Mouse (Mus musculus): ENCODE measurements at regions not wholly inside any gene's neighbourhood (a gene's known extent, or its start where the extent isn't known, plus 50 kb on each side); places are given as distances from the start of the nearest gene placed in this dataset.

GRCm38 (mm10) chr1:14011484-14011883 lies 2081.6 kb downstream of the 4930444P10Rik start:
- dilution Hi-C loops (cut with MboI; ENCODE audit: extremely low pct_ligation_motif_present, extremely low pct_unique_long_range_greater_than_20kb, low sequenced_read_pairs): no loop called here
- in situ Hi-C loops (cut with MboI; ENCODE audit: low pct_ligation_motif_present, low pct_unique_long_range_greater_than_20kb, low sequenced_read_pairs): no loop called here
- TF ChIP-seq SIN3A (IDR thresholded peaks at IDR 0.05; ENCODE audit: low read length) (no peak), CHD2 (IDR thresholded peaks at IDR 0.05; ENCODE audit: low read length) (no peak), SMC3 (IDR thresholded peaks at IDR 0.05; ENCODE audit: low read depth, low read length) (no peak)

GRCm38 (mm10) chr1:14010789-14011188 lies 2082.3 kb downstream of the 4930444P10Rik start:
- Histone ChIP-seq H3K4me2 (ENCODE audit: insufficient read depth, low read depth, poor library complexity, severe bottlenecking) (no peak overlapping the region), H3K9me3 (replicated peaks; ENCODE audit: low read length) (no peaks in the 10 kb centered on the region), H3K79me2 (replicated peaks; ENCODE audit: control insufficient read depth, extremely low read depth, insufficient read depth, poor library complexity, severe bottlenecking) (no peaks in the 10 kb centered on the region), H3K4me1 (ENCODE audit: control insufficient read depth in 1 of 2, insufficient read depth in 2 of 2) (peaks cover 0 to 8% of the 10 kb centered on the region in 2 experiments; a peak in 2 of 4 replicates), H3K36me3 (replicated peaks in 1 of 2; ENCODE audit: control insufficient read depth in 1 of 2, insufficient read depth in 1 of 2, low read length in 1 of 2) (no peaks in the 10 kb centered on the region), H3K4me3 (replicated peaks in 1 of 3; ENCODE audit: low read depth in 2 of 3, low read length in 2 of 3, poor library complexity in 1 of 3) (no peak overlapping the region), H3K27ac (ENCODE audit: insufficient read depth, low read depth) (no peak overlapping the region), H3K27me3 (replicated peaks) (no peaks in the 10 kb centered on the region), H3K9ac (ENCODE audit: insufficient read depth, low read depth) (no peak overlapping the region)
- DNase-seq (ENCODE audit: extremely low read depth): no peak
- TF ChIP-seq TBP (conservative IDR thresholded peaks at IDR 0.05; ENCODE audit: low read depth, low read length): no peak
- TF ChIP-seq POLR2A (IDR thresholded peaks at IDR 0.05; ENCODE audit: low read depth, low read length): no peak
- TF ChIP-seq RAD21 (IDR thresholded peaks at IDR 0.05; ENCODE audit: low read depth, low read length): no peak
- in situ Hi-C loops (cut with MboI; ENCODE audit: low pct_ligation_motif_present, low pct_unique_long_range_greater_than_20kb, low sequenced_read_pairs): no loop called here
- dilution Hi-C loops (cut with MboI; ENCODE audit: extremely low pct_ligation_motif_present, extremely low pct_unique_long_range_greater_than_20kb, low sequenced_read_pairs): no loop called here

More at GRCm38 (mm10) chr1:14011484-14011883, 2081.6 kb downstream of the 4930444P10Rik start:
- H3K9ac ChIP-seq (ENCODE audit: insufficient read depth, low read depth): no peak overlapping the region
- H3K36me3 ChIP-seq (replicated peaks in 1 of 2; ENCODE audit: control insufficient read depth in 1 of 2, insufficient read depth in 1 of 2, low read length in 1 of 2): no peaks in the 10 kb centered on the region
- no peaks in the 10 kb centered on the region for H3K9me3 ChIP-seq (replicated peaks; ENCODE audit: low read length)
- H3K79me2 ChIP-seq (replicated peaks; ENCODE audit: control insufficient read depth, extremely low read depth, insufficient read depth, poor library complexity, severe bottlenecking): no peaks in the 10 kb centered on the region
- no peak overlapping the region for H3K27ac ChIP-seq (ENCODE audit: insufficient read depth, low read depth)
- no peak overlapping the region for H3K4me3 ChIP-seq (replicated peaks in 1 of 3; ENCODE audit: low read depth in 2 of 3, low read length in 2 of 3, poor library complexity in 1 of 3)
- no peak for DNase-seq (ENCODE audit: extremely low read depth)
- H3K27me3 ChIP-seq (replicated peaks): no peaks in the 10 kb centered on the region
- peaks cover 0 to 8% of the 10 kb centered on the region in 2 experiments; a peak in 2 of 4 replicates for H3K4me1 ChIP-seq (ENCODE audit: control insufficient read depth in 1 of 2, insufficient read depth in 2 of 2)
- no peak overlapping the region for H3K4me2 ChIP-seq (ENCODE audit: insufficient read depth, low read depth, poor library complexity, severe bottlenecking)

- no peak overlapping the region for H3K27ac ChIP-seq (ENCODE audit: insufficient read depth, low read depth)
Measured at GRCm38 (mm10) chr1:14002550-14002949, 2090.6 kb downstream of the 4930444P10Rik start.

More at GRCm38 (mm10) chr1:14002550-14002949, 2090.6 kb downstream of the 4930444P10Rik start:
- H3K4me3 ChIP-seq (replicated peaks in 1 of 3; ENCODE audit: low read depth in 2 of 3, low read length in 2 of 3, poor library complexity in 1 of 3): no peak overlapping the region
- H3K27me3 ChIP-seq (replicated peaks): no peaks in the 10 kb centered on the region
- DNase-seq (ENCODE audit: extremely low read depth): no peak
- H3K36me3 ChIP-seq (replicated peaks in 1 of 2; ENCODE audit: control insufficient read depth in 1 of 2, insufficient read depth in 1 of 2, low read length in 1 of 2): no peaks in the 10 kb centered on the region
- TF ChIP-seq MXI1 (IDR thresholded peaks at IDR 0.05; ENCODE audit: low read depth, low read length) (no peak), CHD1 (IDR thresholded peaks at IDR 0.05; ENCODE audit: low read depth, low read length) (no peak), MAZ (IDR thresholded peaks at IDR 0.05; ENCODE audit: low read depth, low read length) (no peak), JUN (IDR thresholded peaks at IDR 0.05; ENCODE audit: insufficient read depth, low read depth, low read length) (no peak), UBTF (IDR thresholded peaks at IDR 0.05; ENCODE audit: low read depth, low read length) (no peak), ZNF384 (IDR thresholded peaks at IDR 0.05; ENCODE audit: low read depth, low read length) (no peak), CHD2 (IDR thresholded peaks at IDR 0.05; ENCODE audit: low read length) (no peak), ZC3H11A (IDR thresholded peaks at IDR 0.05; ENCODE audit: low read depth, low read length) (no peak), EP300 (IDR thresholded peaks at IDR 0.05; ENCODE audit: low read length) (no peak), MYC (IDR thresholded peaks at IDR 0.05; ENCODE audit: low read depth, low read length) (no peak), RCOR1 (conservative IDR thresholded peaks at IDR 0.05; ENCODE audit: low read depth, low read length) (no peak), JUND (conservative IDR thresholded peaks at IDR 0.05; ENCODE audit: low read depth, low read length) (no peak), TBP (conservative IDR thresholded peaks at IDR 0.05; ENCODE audit: low read depth, low read length) (no peak)
- no peak overlapping the region for H3K9ac ChIP-seq (ENCODE audit: insufficient read depth, low read depth)
- peaks cover 0 to 10% of the 10 kb centered on the region in 2 experiments; a peak in 2 of 4 replicates for H3K4me1 ChIP-seq (ENCODE audit: control insufficient read depth in 1 of 2, insufficient read depth in 2 of 2)
- in situ Hi-C loops (cut with MboI; ENCODE audit: low pct_ligation_motif_present, low pct_unique_long_range_greater_than_20kb, low sequenced_read_pairs) (no loop called here), dilution Hi-C loops (cut with MboI; ENCODE audit: extremely low pct_ligation_motif_present, extremely low pct_unique_long_range_greater_than_20kb, low sequenced_read_pairs) (no loop called here)
- H3K9me3 ChIP-seq (replicated peaks; ENCODE audit: low read length): no peaks in the 10 kb centered on the region
- no peak overlapping the region for H3K4me2 ChIP-seq (ENCODE audit: insufficient read depth, low read depth, poor library complexity, severe bottlenecking)
- no peaks in the 10 kb centered on the region for H3K79me2 ChIP-seq (replicated peaks; ENCODE audit: control insufficient read depth, extremely low read depth, insufficient read depth, poor library complexity, severe bottlenecking)
